Mouse (Mus musculus): ENCODE results near the gene Itga3. TPM values are rescaled to one million over a fixed set of nuclear protein-coding genes. Genes with fewer than 3 reads are reported as not detected.

Gene Itga3
- polyA plus RNA-seq, 1 experiment from 2014 or later, result 7.7 TPM

- 76% methylated on average over 6 of the region's 6 CpGs for WGBS
These were observed 2.8 kb upstream of the Itga3 start for GRCm38 (mm10) chr11:95079256-95079875.

GRCm38 (mm10) chr11:95077956-95078355 is 1.4 kb upstream of the Itga3 start:
- H3K9me3 ChIP-seq, result no peaks in the 10 kb centered on the region
- H3K27ac ChIP-seq, result no peak overlapping the region
- H3K4me2 ChIP-seq, result no peak overlapping the region
- no peak overlapping the region for H3K9ac ChIP-seq (replicated peaks)
- no peaks in the 10 kb centered on the region for H3K36me3 ChIP-seq
- 67% methylated on average over 7 of the region's 7 CpGs for WGBS
- ATAC-seq (ENCODE audit: insufficient number of reproducible peaks, insufficient read depth, low FRiP score, low TSS enrichment, low read depth), result no peak
- H3K4me3 ChIP-seq (replicated peaks), result no peak overlapping the region
- peaks cover 78% of the 10 kb centered on the region for H3K27me3 ChIP-seq
- H3K4me1 ChIP-seq (replicated peaks), result peaks cover 15% of the 10 kb centered on the region

More at GRCm38 (mm10) chr11:95079256-95079875, 2.8 kb upstream of the Itga3 start:
- peaks cover 65% of the 10 kb centered on the region for H3K27me3 ChIP-seq
- no peak overlapping the region for H3K4me2 ChIP-seq
- H3K9me3 ChIP-seq, result no peaks in the 10 kb centered on the region
- no peak overlapping the region for H3K27ac ChIP-seq
- H3K9ac ChIP-seq (replicated peaks), result no peak overlapping the region
- peaks cover 15% of the 10 kb centered on the region for H3K4me1 ChIP-seq (replicated peaks)
- no peak overlapping the region for H3K4me3 ChIP-seq (replicated peaks)
- ATAC-seq (ENCODE audit: insufficient number of reproducible peaks, insufficient read depth, low FRiP score, low TSS enrichment, low read depth), result no peak
- H3K36me3 ChIP-seq, result no peaks in the 10 kb centered on the region

- WGBS, result under 1% methylated on average over 40 of the region's 42 CpGs
- Histone ChIP-seq H3K4me1 (replicated peaks) (peaks cover 21% of the 10 kb centered on the region), H3K36me3 (no peaks in the 10 kb centered on the region), H3K9me3 (no peaks in the 10 kb centered on the region), H3K4me3 (replicated peaks) (peak overlapping the region; percentile 60), H3K27ac (no peak overlapping the region), H3K27me3 (peaks cover 88% of the 10 kb centered on the region), H3K9ac (replicated peaks) (peak overlapping the region; percentile 60), H3K4me2 (peak overlapping the region; percentile 96)
- peak; percentile 39; the same call in 1 of the 2 replicates for ATAC-seq (ENCODE audit: insufficient number of reproducible peaks, insufficient read depth, low FRiP score, low TSS enrichment, low read depth)
These were observed 513 bp downstream of the Itga3 start for GRCm38 (mm10) chr11:95076041-95076535.

DNA sequence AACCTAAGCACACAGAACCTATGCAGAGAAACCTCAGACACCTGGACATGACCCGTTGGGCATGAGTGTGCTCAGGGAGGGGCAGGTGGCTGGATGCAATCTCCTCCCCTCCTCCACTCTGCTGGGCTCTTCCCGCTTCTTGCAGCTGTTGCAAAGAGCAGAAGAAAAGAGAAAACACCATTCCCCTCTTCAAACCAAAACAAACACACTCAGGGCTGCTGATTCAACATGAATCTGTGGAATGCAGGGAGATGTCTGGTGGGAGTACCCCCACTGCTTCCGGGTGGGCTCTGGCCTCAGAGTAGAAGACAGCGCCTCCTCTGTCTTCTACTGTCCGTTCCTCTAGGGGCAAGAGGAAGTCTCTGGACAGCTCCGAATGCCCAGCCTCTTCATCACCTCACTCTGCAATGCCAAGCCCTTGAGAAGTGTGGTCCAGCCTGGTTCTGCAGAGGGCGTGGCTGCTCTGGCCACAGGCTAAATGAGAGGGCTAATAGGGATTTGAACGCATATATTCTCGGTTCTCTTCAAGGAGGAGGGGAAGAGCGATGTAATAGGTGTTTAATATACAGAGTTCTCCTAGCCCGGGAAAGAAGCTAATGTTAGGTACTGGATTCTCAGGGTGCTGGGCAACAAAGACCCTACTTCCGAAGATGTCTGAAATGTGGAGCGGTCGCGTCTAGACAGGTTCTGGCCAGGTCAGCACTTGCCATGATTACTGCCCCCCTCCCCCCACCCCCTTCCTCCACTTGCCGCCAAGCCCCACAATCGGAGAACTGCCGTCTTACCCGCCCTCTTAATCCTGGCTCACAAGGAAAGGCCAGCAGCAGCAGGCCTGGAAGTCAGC is 1.2 kb downstream of the Itga3 start:
- Histone ChIP-seq H3K36me3 (no peaks in the 10 kb centered on the region), H3K27ac (no peak overlapping the region), H3K4me1 (replicated peaks) (peaks cover 21% of the 10 kb centered on the region), H3K27me3 (peaks cover 83% of the 10 kb centered on the region), H3K9ac (replicated peaks) (peak overlapping the region; percentile 60), H3K4me2 (peak overlapping the region; percentile 96), H3K9me3 (no peaks in the 10 kb centered on the region), H3K4me3 (replicated peaks) (peak overlapping the region; percentile 60)
- ATAC-seq (ENCODE audit: insufficient number of reproducible peaks, insufficient read depth, low FRiP score, low TSS enrichment, low read depth), result no peak
- 6% methylated on average over 19 of the region's 19 CpGs for WGBS

GRCm38 (mm10) chr11:95074694-95075093 is 1.9 kb downstream of the Itga3 start:
- Histone ChIP-seq H3K36me3 (no peaks in the 10 kb centered on the region), H3K27ac (no peak overlapping the region), H3K4me2 (peak overlapping the region; percentile 96), H3K4me1 (replicated peaks) (peaks cover 21% of the 10 kb centered on the region), H3K4me3 (replicated peaks) (peak overlapping the region; percentile 60; the same call in 1 of the 2 replicates), H3K9ac (replicated peaks) (no peak overlapping the region), H3K9me3 (no peaks in the 10 kb centered on the region), H3K27me3 (peaks cover 80% of the 10 kb centered on the region)
- WGBS, result 66% methylated on average over 4 of the region's 4 CpGs
- ATAC-seq (ENCODE audit: insufficient number of reproducible peaks, insufficient read depth, low FRiP score, low TSS enrichment, low read depth), result no peak

- peaks cover 71% of the 10 kb centered on the region for H3K27me3 ChIP-seq
- H3K9me3 ChIP-seq, result no peaks in the 10 kb centered on the region
- no peak overlapping the region for H3K9ac ChIP-seq (replicated peaks)
- H3K36me3 ChIP-seq, result no peaks in the 10 kb centered on the region
- no peak for ATAC-seq (ENCODE audit: insufficient number of reproducible peaks, insufficient read depth, low FRiP score, low TSS enrichment, low read depth)
- H3K4me2 ChIP-seq, result no peak overlapping the region
- peaks cover 21% of the 10 kb centered on the region for H3K4me1 ChIP-seq (replicated peaks)
- no peak overlapping the region for H3K4me3 ChIP-seq (replicated peaks)
- H3K27ac ChIP-seq, result no peak overlapping the region
- 67% methylated on average over 4 of the region's 4 CpGs for WGBS
These were observed 2.8 kb downstream of the Itga3 start for GRCm38 (mm10) chr11:95073835-95074234.

GRCm38 (mm10) chr11:95072804-95073203 is 3.8 kb downstream of the Itga3 start:
- no peak for ATAC-seq (ENCODE audit: insufficient number of reproducible peaks, insufficient read depth, low FRiP score, low TSS enrichment, low read depth)
- peaks cover 21% of the 10 kb centered on the region for H3K4me1 ChIP-seq (replicated peaks)
- WGBS, result 69% methylated on average over 5 of the region's 5 CpGs

DNA sequence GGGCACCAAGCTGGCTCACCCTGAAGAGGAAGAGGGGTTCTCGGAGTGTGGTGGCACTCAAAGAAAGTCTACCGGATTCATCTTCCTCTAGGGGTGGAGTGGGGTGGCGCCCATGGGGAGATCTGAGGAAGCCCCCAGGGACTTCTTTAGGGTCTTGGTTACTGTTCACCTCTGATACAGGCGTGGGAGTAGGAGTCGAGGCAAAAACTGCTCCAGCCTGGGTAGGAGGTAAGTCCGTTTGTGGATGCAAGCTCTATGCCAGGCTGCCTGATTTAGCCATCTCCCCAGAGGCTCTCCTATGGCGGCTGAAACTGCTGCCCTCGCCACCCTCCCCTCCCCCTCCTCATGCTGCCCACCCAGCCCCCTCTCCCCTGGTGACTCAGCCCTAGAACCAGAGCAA is 4.5 kb downstream of the Itga3 start:
- peaks cover 54% of the 10 kb centered on the region for H3K27me3 ChIP-seq
- no peak overlapping the region for H3K4me2 ChIP-seq
- WGBS, result 66% methylated on average over 8 of the region's 8 CpGs
- H3K4me1 ChIP-seq (replicated peaks), result peaks cover 21% of the 10 kb centered on the region
- H3K36me3 ChIP-seq, result no peaks in the 10 kb centered on the region
- no peak overlapping the region for H3K9ac ChIP-seq (replicated peaks)
- no peak overlapping the region for H3K4me3 ChIP-seq (replicated peaks)
- H3K9me3 ChIP-seq, result no peaks in the 10 kb centered on the region
- no peak overlapping the region for H3K27ac ChIP-seq
- ATAC-seq (ENCODE audit: insufficient number of reproducible peaks, insufficient read depth, low FRiP score, low TSS enrichment, low read depth), result no peak

More at GRCm38 (mm10) chr11:95072804-95073203, 3.8 kb downstream of the Itga3 start:
- peaks cover 61% of the 10 kb centered on the region for H3K27me3 ChIP-seq
- H3K36me3 ChIP-seq, result no peaks in the 10 kb centered on the region
- H3K9me3 ChIP-seq, result no peaks in the 10 kb centered on the region
- no peak overlapping the region for H3K4me2 ChIP-seq
- H3K27ac ChIP-seq, result no peak overlapping the region
- H3K9ac ChIP-seq (replicated peaks), result no peak overlapping the region
- no peak overlapping the region for H3K4me3 ChIP-seq (replicated peaks)

GRCm38 (mm10) chr11:95071266-95071665 is 5.3 kb downstream of the Itga3 start:
- Histone ChIP-seq H3K9ac (replicated peaks) (no peak overlapping the region), H3K4me2 (no peak overlapping the region), H3K4me1 (replicated peaks) (peaks cover 20% of the 10 kb centered on the region), H3K27me3 (peaks cover 46% of the 10 kb centered on the region), H3K4me3 (replicated peaks) (no peak overlapping the region), H3K27ac (no peak overlapping the region), H3K36me3 (no peaks in the 10 kb centered on the region), H3K9me3 (no peaks in the 10 kb centered on the region)
- no peak for ATAC-seq (ENCODE audit: insufficient number of reproducible peaks, insufficient read depth, low FRiP score, low TSS enrichment, low read depth)
- 56% methylated on average over 7 of the region's 7 CpGs for WGBS

DNA sequence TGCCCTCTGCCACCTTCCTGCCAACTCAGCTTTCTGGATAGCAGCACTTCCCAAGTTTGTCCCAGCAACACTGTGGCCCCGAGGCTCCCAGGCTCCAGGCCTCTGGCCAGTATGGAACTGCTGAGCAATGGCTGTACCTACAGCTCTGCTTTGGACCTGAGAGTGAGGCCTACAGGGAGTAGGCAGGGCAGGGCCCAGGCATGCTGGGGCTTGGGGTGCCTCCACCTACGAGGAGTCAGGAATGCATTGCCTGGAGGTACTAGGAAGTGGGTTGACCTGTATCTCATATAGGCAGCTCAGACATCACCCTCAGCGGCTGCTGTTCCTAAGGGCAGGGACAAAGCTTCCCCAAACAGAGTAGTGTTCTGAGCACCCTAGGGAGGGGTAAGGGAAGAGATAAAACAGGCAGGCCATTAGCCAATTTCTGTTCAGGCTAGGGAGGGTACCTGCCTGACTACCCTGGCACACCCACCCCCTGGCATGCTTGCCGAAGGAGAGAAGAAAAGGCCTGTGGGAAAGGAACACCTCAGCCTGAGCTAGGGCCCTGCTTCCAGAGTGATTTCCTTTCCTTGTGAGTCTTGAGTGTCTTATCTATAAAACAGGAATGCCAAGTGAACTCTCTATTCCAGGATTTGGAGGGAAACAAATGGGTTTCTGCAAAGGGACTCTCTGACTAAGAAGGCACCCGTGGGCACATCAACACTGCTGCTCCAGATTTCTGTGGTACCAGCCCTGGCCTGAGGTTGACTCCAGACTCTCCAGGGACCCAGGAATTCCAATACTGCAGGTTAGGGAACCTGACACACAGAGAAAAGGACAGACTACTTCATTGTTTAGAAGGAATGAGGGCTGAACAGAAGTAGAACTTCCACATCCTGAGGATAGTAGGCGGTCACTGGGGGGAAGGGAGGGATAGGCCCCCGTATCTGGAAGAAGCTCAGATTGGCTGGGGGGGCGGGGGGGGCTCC is 6.2 kb downstream of the Itga3 start:
- no peak overlapping the region for H3K27ac ChIP-seq
- H3K4me2 ChIP-seq, result no peak overlapping the region

More for the DNA sequence above, 6.2 kb downstream of the Itga3 start:
- 66% methylated on average over 8 of the region's 8 CpGs for WGBS
- Histone ChIP-seq H3K9ac (replicated peaks) (no peak overlapping the region), H3K4me3 (replicated peaks) (no peak overlapping the region), H3K36me3 (no peaks in the 10 kb centered on the region), H3K27me3 (peaks cover 37% of the 10 kb centered on the region), H3K9me3 (no peaks in the 10 kb centered on the region), H3K4me1 (replicated peaks) (peaks cover 12% of the 10 kb centered on the region)
- ATAC-seq (ENCODE audit: insufficient number of reproducible peaks, insufficient read depth, low FRiP score, low TSS enrichment, low read depth), result no peak

Data from limb, embryonic 12.5 days (tissue).